Mouse (Mus musculus) liver (tissue): ENCODE results near the gene Olfr1164.

Source experiments
- DNase-seq: peaks from one replicate; pipeline ENCODE4 v3.0.0-alpha.2; 2020; ENCODE audit warnings: mixed read lengths

Olfr1164 gene

DNA sequence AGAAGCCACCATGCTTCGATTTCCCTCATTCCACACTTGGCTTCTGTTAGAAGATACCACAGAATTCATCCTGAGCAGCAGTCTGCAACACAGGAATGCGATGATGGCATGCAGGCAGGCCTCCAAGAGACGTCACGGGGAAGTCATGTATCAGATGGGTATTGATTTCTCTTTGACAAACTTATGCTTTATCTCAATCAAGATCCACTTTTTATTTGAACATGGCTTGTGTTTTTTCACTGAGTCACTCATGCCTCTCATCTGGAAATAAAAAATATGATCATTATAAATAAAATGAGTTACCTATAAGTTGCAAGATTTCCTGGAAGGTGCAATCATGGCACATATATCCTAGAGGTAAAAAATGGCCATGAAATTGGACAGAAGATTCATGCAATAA lies at the start of gene Olfr1164:
TSS of gene Olfr1164 (minus strand) at position 101 of the 400 bp plus-strand sequence.
- no peak for DNase-seq

DNA sequence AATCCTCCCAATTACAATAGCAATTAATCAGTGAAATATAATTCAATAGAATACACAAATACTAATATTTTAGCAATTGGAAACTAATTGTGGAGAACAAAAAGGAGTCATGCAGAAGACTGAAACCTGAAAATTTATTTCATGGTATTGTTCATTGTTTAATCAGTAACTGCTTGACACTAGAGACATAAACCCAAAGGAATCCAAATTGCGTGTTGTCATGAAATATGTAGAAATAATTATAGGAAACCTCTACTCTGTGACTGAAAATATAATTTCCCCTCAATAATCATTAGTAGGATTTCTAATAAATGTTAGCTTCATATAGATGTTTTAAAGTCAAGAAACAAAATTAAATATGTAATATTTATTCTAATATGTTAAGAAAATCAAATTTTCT lies 34.4 kb upstream of the Olfr1164 start, which contains the start of gene Olfr1166:
TSS of gene Olfr1166 (minus strand) at position 101 of the 400 bp plus-strand sequence.
- no peak for DNase-seq

DNA sequence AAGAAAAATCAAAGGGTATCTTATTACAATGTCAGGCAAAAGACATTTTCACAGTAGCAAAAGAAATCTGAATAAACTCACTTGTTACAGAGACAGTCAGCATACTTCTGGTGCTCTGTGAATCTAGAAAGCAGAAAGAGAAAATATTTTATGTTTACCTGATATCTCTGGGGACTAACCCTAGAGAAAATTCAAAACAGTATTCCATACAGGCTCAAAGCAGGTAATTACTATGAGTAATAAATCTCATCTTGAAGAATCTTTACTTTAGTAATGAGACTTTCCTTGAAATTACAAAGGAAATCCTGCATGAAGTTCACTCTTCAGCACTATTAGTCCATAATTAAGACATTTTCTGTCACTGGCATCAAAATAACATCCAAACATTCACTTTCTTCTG lies 22.0 kb downstream of the Olfr1164 start, which contains the start of gene Olfr1163:
TSS of gene Olfr1163 (minus strand) at position 101 of the 400 bp plus-strand sequence.
- no peak for DNase-seq

DNA sequence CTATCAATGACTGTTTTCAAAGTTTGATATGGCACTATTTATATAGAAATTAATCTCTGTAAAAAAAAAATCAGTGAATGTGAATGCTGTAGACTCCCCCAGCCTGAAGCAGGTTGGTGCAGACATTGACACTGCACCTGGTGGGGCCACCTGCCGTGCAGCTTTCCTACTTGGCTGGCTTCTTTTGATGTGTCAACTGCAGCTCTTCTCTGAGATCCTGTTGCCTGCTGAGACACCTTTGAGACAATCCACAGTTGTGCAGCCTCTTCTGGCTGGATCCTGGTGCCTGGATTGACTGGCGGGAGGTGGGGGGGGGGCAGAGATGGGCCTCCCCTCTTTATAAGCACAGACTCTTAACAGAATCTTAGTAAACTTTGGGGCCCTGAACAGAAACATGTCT lies 30.2 kb downstream of the Olfr1164 start:
- no peak for DNase-seq

DNA sequence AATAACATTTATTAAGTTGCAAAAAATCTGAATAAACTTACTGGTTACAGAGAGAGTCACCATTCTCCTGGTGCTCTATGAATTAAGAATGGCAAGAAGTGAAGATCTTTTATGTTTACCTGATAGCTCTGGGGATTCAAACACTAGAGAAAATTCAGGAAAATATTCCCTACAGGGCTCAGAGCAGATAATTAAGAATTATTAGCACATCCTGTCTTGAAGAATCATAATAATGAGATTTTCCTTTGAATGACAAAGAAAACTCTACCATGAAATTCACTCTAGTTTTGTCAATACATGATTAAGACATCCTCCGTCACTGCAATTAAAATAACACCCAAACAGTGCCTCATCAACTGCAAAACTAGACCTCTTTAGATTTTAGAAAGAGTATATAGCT lies 42.7 kb downstream of the Olfr1164 start, which contains the start of gene Olfr1162:
TSS of gene Olfr1162 (minus strand) at position 101 of the 400 bp plus-strand sequence.
- DNase-seq, result no peak
